In genomic region chr2:116059066-116059465, GRCm38 (mm10) we compare ENCODE assay signal across 10 mouse cellular contexts. TPM values are rescaled to one million over a fixed set of nuclear protein-coding genes. Genes with fewer than 3 reads are reported as not detected.
DNase-seq lines count a peak whose midpoint lies in the region; ATAC-seq and TF ChIP-seq lines count a peak whose summit lies in the region.
"Had no signal": no experiment of that assay in that cellular context is flagged by ENCODE, and none has a peak within 500 bp of the region (broad histone marks: within the 10 kb centered on the region; RNA-seq: fewer than 3 reads in every experiment).

No protein-coding gene starts in this region.

- no peaks in the 10 kb centered on the region for H3K27me3 ChIP-seq in kidney, embryonic 14.5 days (ENCODE audit: control insufficient read depth, insufficient read depth, low read length)
- peaks cover 14% of the 10 kb centered on the region for H3K27me3 ChIP-seq in forebrain, embryonic 12.5 days
- peaks cover 6% of the 10 kb centered on the region; the same call in 1 of the 2 replicates for H3K27me3 ChIP-seq in intestine, embryonic 16.5 days (replicated peaks; ENCODE audit: control insufficient read depth, insufficient read depth, low read length)

- 30% methylated on average over 3 of the region's 3 CpGs for WGBS in kidney, embryonic 14.5 days
- 28% methylated on average over 3 of the region's 3 CpGs for WGBS in forebrain, embryonic 12.5 days
- WGBS in intestine, embryonic 16.5 days = 31% methylated on average over 3 of the region's 3 CpGs
- 13% methylated on average over 3 of the region's 3 CpGs for WGBS in olfactory bulb, adult 2 months

- H3K4me2 ChIP-seq in kidney, embryonic 14.5 days (replicated peaks; ENCODE audit: low read depth, low read length) = peak overlapping the region; percentile 74
- H3K4me2 ChIP-seq in forebrain, embryonic 12.5 days = peak overlapping the region; percentile 69
- H3K4me2 ChIP-seq in intestine, embryonic 16.5 days (ENCODE audit: low read depth, low read length) = peak overlapping the region; percentile 74

- no peaks in the 10 kb centered on the region for H3K9me3 ChIP-seq in kidney, embryonic 14.5 days (ENCODE audit: control insufficient read depth, low read length)
- no peaks in the 10 kb centered on the region for H3K9me3 ChIP-seq in forebrain, embryonic 12.5 days
- H3K9me3 ChIP-seq in intestine, embryonic 16.5 days (ENCODE audit: control insufficient read depth, low read length) = no peaks in the 10 kb centered on the region

- H3K4me3 ChIP-seq in kidney, embryonic 14.5 days (ENCODE audit: low read length) = peak overlapping the region; percentile 72
- peak overlapping the region; percentile 77 for H3K4me3 ChIP-seq in forebrain, embryonic 12.5 days (replicated peaks)
- peak overlapping the region; percentile 29; the same call in 1 of the 2 replicates for H3K4me3 ChIP-seq in intestine, embryonic 16.5 days (ENCODE audit: low read length)
- H3K4me3 ChIP-seq in olfactory bulb, adult 2 months (ENCODE audit: insufficient read depth, low read depth, low read length) = 0 out of 2 replicates have a peak overlapping the region, but pooled peaks have one; percentile 12
- H3K4me3 ChIP-seq: erythroblast, embryonic 14.5 days had no signal

- peaks cover 41% of the 10 kb centered on the region for H3K36me3 ChIP-seq in kidney, embryonic 14.5 days (ENCODE audit: control insufficient read depth, insufficient read depth, low read length)
- H3K36me3 ChIP-seq in forebrain, embryonic 12.5 days (replicated peaks) = peaks cover 13% of the 10 kb centered on the region; the same call in 1 of the 2 replicates
- H3K36me3 ChIP-seq in intestine, embryonic 16.5 days (ENCODE audit: control insufficient read depth, insufficient read depth, low read length) = no peaks in the 10 kb centered on the region

- no peak for TF ChIP-seq POLR2A in olfactory bulb, adult 2 months (IDR thresholded peaks at IDR 0.05; ENCODE audit: insufficient read depth, low read depth, low read length)

- peaks cover 31% of the 10 kb centered on the region for H3K4me1 ChIP-seq in kidney, embryonic 14.5 days (ENCODE audit: control insufficient read depth, insufficient read depth, low read length)
- peaks cover 74% of the 10 kb centered on the region for H3K4me1 ChIP-seq in forebrain, embryonic 12.5 days
- H3K4me1 ChIP-seq in intestine, embryonic 16.5 days (ENCODE audit: control insufficient read depth, insufficient read depth, low read length) = 0 out of 2 replicates have a peak, but pooled peaks cover 4% of the 10 kb centered on the region
- H3K4me1 ChIP-seq in olfactory bulb, adult 2 months (ENCODE audit: control insufficient read depth, insufficient read depth, low read length) = no peaks in the 10 kb centered on the region

- no peak for ATAC-seq in kidney, embryonic 14.5 days (ENCODE audit: low FRiP score, low TSS enrichment)
- no peak for ATAC-seq in forebrain, embryonic 12.5 days (ENCODE audit: low FRiP score)
- ATAC-seq in intestine, embryonic 16.5 days = no peak
- ATAC-seq: lung, postnatal 0 days had no signal

- H3K9ac ChIP-seq in kidney, embryonic 14.5 days (ENCODE audit: low read depth, low read length) = peak overlapping the region; percentile 97
- peak overlapping the region; percentile 97; the same call in 1 of the 2 replicates for H3K9ac ChIP-seq in forebrain, embryonic 12.5 days
- 0 out of 2 replicates have a peak overlapping the region, but pooled peaks have one; percentile 29 for H3K9ac ChIP-seq in intestine, embryonic 16.5 days (ENCODE audit: low read depth, low read length)

- no peak for TF ChIP-seq CTCF in olfactory bulb, adult 2 months (IDR thresholded peaks at IDR 0.05; ENCODE audit: insufficient read depth, low read depth, low read length)

- no peak for DNase-seq in kidney, postnatal 4 days
- DNase-seq in adrenal gland, adult 8-10 months = no peak
- DNase-seq in cerebellum, adult 11-12 months = no peak
- no peak for DNase-seq in spleen, postnatal 14 days (ENCODE audit: low spot score in 2 of 2)

- peak overlapping the region; percentile 62; the same call in 1 of the 2 replicates for H3K27ac ChIP-seq in kidney, embryonic 14.5 days (ENCODE audit: low read depth, low read length)
- peak overlapping the region; percentile 98; the same call in 1 of the 2 replicates for H3K27ac ChIP-seq in forebrain, embryonic 12.5 days
- H3K27ac ChIP-seq in intestine, embryonic 16.5 days (ENCODE audit: low read length) = no peak overlapping the region
- H3K27ac ChIP-seq in olfactory bulb, adult 2 months (ENCODE audit: insufficient read depth, low read depth, low read length) = peak overlapping the region; percentile 66

RNA-seq across cellular contexts. Expression of gene Meis2, which starts 6.6 kb away (rescaled TPM):
- polyA plus RNA-seq in kidney, embryonic 14.5 days (2014; fragmentation: Nextera tagmentation; extraction: Ambion mirVana) = 111 and 112 TPM in 2 replicates
- polyA plus RNA-seq in forebrain, embryonic 12.5 days (2016; fragmentation: Nextera tagmentation; extraction: Ambion mirVana) = 104 and 111 TPM in 2 replicates
- polyA plus RNA-seq in intestine, embryonic 16.5 days (2015; fragmentation: Nextera tagmentation; extraction: Ambion mirVana) = 25.7 and 26.8 TPM in 2 replicates
- 180 and 356 TPM in 2 replicates for polyA plus RNA-seq in olfactory bulb, adult 2 months (2012; ENCODE audit: insufficient read depth, insufficient read length, low replicate concordance, missing spikeins)
- total RNA-seq in adrenal gland, adult 8-10 months (2022) = 100 to 1,000 TPM; 197 to 340 (median 252) TPM
- polyA plus RNA-seq: erythroblast, embryonic 14.5 days had no signal

Comparison
In these comparisons a context has a peak if more than half of its experiments do, and no peak if none do; other contexts are left out.
1. H3K4me3 ChIP-seq: peak in every context shown above with its lines; median percentile 77 in forebrain, embryonic 12.5 days; 72 in kidney, embryonic 14.5 days; 29 in intestine, embryonic 16.5 days; 12 in olfactory bulb, adult 2 months.
2. H3K9ac ChIP-seq: peak in every context shown above with its lines; median percentile 97 in kidney, embryonic 14.5 days; 97 in forebrain, embryonic 12.5 days; 29 in intestine, embryonic 16.5 days.